Mouse (Mus musculus) midbrain, embryonic 14.5 days (tissue): Measurements from ENCODE around the gene 2610301B20Rik. TPM values are rescaled to one million over a fixed set of nuclear protein-coding genes. Genes with fewer than 3 reads are reported as not detected.
A peak's percentile ranks its signal among the peaks of the same experiment; 100 is the strongest.

Experiments used
- ATAC-seq: fragments of 200-750 bp; cut with Nextera tagmentation; 2 replicates; pipeline ENCODE4 v1.8.0; 2017; ENCODE audit warnings: moderate number of reproducible peaks, moderate library complexity; ENCODE audit not compliant: low FRiP score, low TSS enrichment
- DNase-seq: peaks from one replicate; pipeline ENCODE4 v3.0.0-alpha.2; 2015
- H3K27ac ChIP-seq: fragments of 300-500 bp; sonication (generic); replicated peaks from 2 replicates; pipeline ENCODE4 v1.5.1; 2014; ENCODE audit warnings: mild to moderate bottlenecking, low read depth, low read length, moderate library complexity
- H3K27me3 ChIP-seq: fragments of 300-500 bp; sonication (generic); 2 replicates; pipeline ENCODE4 v1.6.1; 2014; ENCODE audit warnings: low read length, control low read depth, mixed read lengths; ENCODE audit not compliant: control insufficient read depth, insufficient read depth
- H3K36me3 ChIP-seq: fragments of 300-500 bp; sonication (generic); 2 replicates; pipeline ENCODE4 v1.6.1; 2014; ENCODE audit warnings: low read length, control low read depth; ENCODE audit not compliant: control insufficient read depth, insufficient read depth
- H3K4me1 ChIP-seq: fragments of 300-500 bp; sonication (generic); 2 replicates; pipeline ENCODE4 v1.6.1; 2014; ENCODE audit warnings: mild to moderate bottlenecking, antibody characterized with exemption, low read length, control low read depth; ENCODE audit not compliant: control insufficient read depth, insufficient read depth
- H3K4me2 ChIP-seq: fragments of 300-500 bp; sonication (generic); 2 replicates; pipeline ENCODE4 v1.6.1; 2014; ENCODE audit warnings: mild to moderate bottlenecking, low read length, moderate library complexity
- H3K4me3 ChIP-seq: fragments of 300-500 bp; sonication (generic); replicated peaks from 2 replicates; pipeline ENCODE4 v1.5.1; 2014; ENCODE audit warnings: low read depth, low read length
- H3K9ac ChIP-seq: fragments of 300-500 bp; sonication (generic); replicated peaks from 2 replicates; pipeline ENCODE4 v1.6.1; 2014; ENCODE audit warnings: mild to moderate bottlenecking, low read length, moderate library complexity
- H3K9me3 ChIP-seq: fragments of 300-500 bp; sonication (generic); 2 replicates; pipeline ENCODE4 v1.6.1; 2016; ENCODE audit warnings: low read length, control low read depth, mixed read lengths; ENCODE audit not compliant: control insufficient read depth
- WGBS: fragments of 180-500 bp; shearing (Covaris S2); extraction: QIAGEN DNeasy Blood & Tissue Kit; methylation state at CpG from one replicate; pipeline ENCODE4 v1.1.7; 2014; 5-methylcytosine and 5-hydroxymethylcytosine counted together
- polyA plus RNA-seq: library from polyadenylated mRNA; unstranded; fragments of >200 nt; fragmentation: Nextera tagmentation; extraction: Ambion mirVana; gene quantifications from 2 replicates; pipeline ENCODE4 v1.2.1, GENCODE M21; 2014

The 2610301B20Rik gene
- 48.2 and 53.4 TPM in 2 replicates for polyA plus RNA-seq

- Histone ChIP-seq H3K9ac (peak within 1 kb of the TSS; percentile 92), H3K4me3 (peak within 1 kb of the TSS; percentile 94), H3K27ac (peak within 1 kb of the TSS; percentile 99), H3K9me3 (no peaks in the 10 kb centered on the region), H3K27me3 (no peaks in the 10 kb centered on the region), H3K4me2 (peak within 1 kb of the TSS; percentile 57), H3K36me3 (no peaks in the 10 kb centered on the region), H3K4me1 (peaks cover 15% of the 10 kb centered on the region)
- DNase-seq: peak; percentile 99
- WGBS: under 1% methylated on average over 65 of the region's 68 CpGs
- peak; percentile 91 for ATAC-seq
Measured at GRCm38 (mm10) chr4:10873920-10874665, at the start of gene 2610301B20Rik. Gene 2610301B20Rik, plus strand, starts transcription at chr4:10874498.

- ATAC-seq (no peak), DNase-seq (no peak)
- Histone ChIP-seq H3K4me1 (no peaks in the 10 kb centered on the region), H3K9me3 (no peaks in the 10 kb centered on the region), H3K27me3 (no peaks in the 10 kb centered on the region), H3K36me3 (no peaks in the 10 kb centered on the region), H3K4me3 (no peak overlapping the region), H3K9ac (no peak overlapping the region), H3K4me2 (no peak overlapping the region), H3K27ac (no peak overlapping the region)
- WGBS: 95% methylated on average over 1 of the region's 1 CpGs
Measured at GRCm38 (mm10) chr4:10833273-10833672, 41.0 kb upstream of the 2610301B20Rik start.

GRCm38 (mm10) chr4:10835252-10836051 is 38.8 kb upstream of the 2610301B20Rik start:
- peak; percentile 39; the same call in 1 of the 2 replicates for ATAC-seq
- Histone ChIP-seq H3K9ac (no peak overlapping the region), H3K4me2 (no peak overlapping the region), H3K36me3 (no peaks in the 10 kb centered on the region), H3K9me3 (no peaks in the 10 kb centered on the region), H3K4me1 (no peaks in the 10 kb centered on the region), H3K27ac (no peak overlapping the region), H3K27me3 (no peaks in the 10 kb centered on the region), H3K4me3 (no peak overlapping the region)
- 80% methylated on average over 6 of the region's 6 CpGs for WGBS
- peak; percentile 68 for DNase-seq

- ATAC-seq: no peak
- H3K36me3 ChIP-seq: no peaks in the 10 kb centered on the region
- H3K27ac ChIP-seq: no peak overlapping the region
- H3K27me3 ChIP-seq: no peaks in the 10 kb centered on the region
- no peaks in the 10 kb centered on the region for H3K4me1 ChIP-seq
- no peak overlapping the region for H3K4me2 ChIP-seq
- 88% methylated on average over 7 of the region's 7 CpGs for WGBS
- H3K9ac ChIP-seq: no peak overlapping the region
- DNase-seq: no peak
- no peaks in the 10 kb centered on the region for H3K9me3 ChIP-seq
- no peak overlapping the region for H3K4me3 ChIP-seq
Measured at GRCm38 (mm10) chr4:10845848-10846247, 28.4 kb upstream of the 2610301B20Rik start.

GRCm38 (mm10) chr4:10849812-10850211 is 24.5 kb upstream of the 2610301B20Rik start:
- no peak for DNase-seq
- no peak overlapping the region for H3K4me2 ChIP-seq

GRCm38 (mm10) chr4:10851013-10851412 is 23.3 kb upstream of the 2610301B20Rik start:
- no peak overlapping the region for H3K4me3 ChIP-seq
- no peaks in the 10 kb centered on the region for H3K36me3 ChIP-seq
- DNase-seq: no peak
- H3K4me2 ChIP-seq: no peak overlapping the region
- no peak for ATAC-seq
- no peaks in the 10 kb centered on the region for H3K9me3 ChIP-seq
- no peaks in the 10 kb centered on the region for H3K27me3 ChIP-seq
- H3K4me1 ChIP-seq: no peaks in the 10 kb centered on the region
- no peak overlapping the region for H3K9ac ChIP-seq
- no peak overlapping the region for H3K27ac ChIP-seq
- 85% methylated on average over 5 of the region's 5 CpGs for WGBS

More at GRCm38 (mm10) chr4:10849812-10850211, 24.5 kb upstream of the 2610301B20Rik start:
- no peak overlapping the region for H3K9ac ChIP-seq
- H3K27ac ChIP-seq: no peak overlapping the region
- H3K4me1 ChIP-seq: no peaks in the 10 kb centered on the region
- no peaks in the 10 kb centered on the region for H3K36me3 ChIP-seq
- no peaks in the 10 kb centered on the region for H3K9me3 ChIP-seq
- no peak for ATAC-seq
- no peak overlapping the region for H3K4me3 ChIP-seq
- no peaks in the 10 kb centered on the region for H3K27me3 ChIP-seq
- 75% methylated on average over 7 of the region's 7 CpGs for WGBS

GRCm38 (mm10) chr4:10859174-10859573 is 15.1 kb upstream of the 2610301B20Rik start:
- ATAC-seq: 0 out of 2 replicates have a peak, but pooled peaks have one; percentile 37
- no peak for DNase-seq
- H3K4me3 ChIP-seq: no peak overlapping the region
- H3K4me1 ChIP-seq: no peaks in the 10 kb centered on the region
- H3K36me3 ChIP-seq: no peaks in the 10 kb centered on the region
- H3K27ac ChIP-seq: no peak overlapping the region
- H3K4me2 ChIP-seq: no peak overlapping the region
- no peak overlapping the region for H3K9ac ChIP-seq
- no peaks in the 10 kb centered on the region for H3K27me3 ChIP-seq
- H3K9me3 ChIP-seq: no peaks in the 10 kb centered on the region

GRCm38 (mm10) chr4:10859911-10860581 is 14.3 kb upstream of the 2610301B20Rik start:
- no peaks in the 10 kb centered on the region for H3K9me3 ChIP-seq
- DNase-seq (peak; percentile 84), ATAC-seq (peak; percentile 80)
- WGBS: 41% methylated on average over 11 of the region's 12 CpGs
- peak overlapping the region; percentile 24 for H3K4me3 ChIP-seq
- H3K36me3 ChIP-seq: no peaks in the 10 kb centered on the region
- H3K9ac ChIP-seq: no peak overlapping the region
- H3K4me1 ChIP-seq: no peaks in the 10 kb centered on the region
- no peaks in the 10 kb centered on the region for H3K27me3 ChIP-seq
- H3K27ac ChIP-seq: 0 out of 2 replicates have a peak overlapping the region, but pooled peaks have one; percentile 32
- H3K4me2 ChIP-seq: peak overlapping the region; percentile 34
